In genomic region chr14:51085911-51086310, GRCm38 (mm10) we compare ENCODE assay signal across 25 mouse cellular contexts. TPM values are rescaled to one million over a fixed set of nuclear protein-coding genes. Genes with fewer than 3 reads are reported as not detected.
"Had no signal": no experiment of that assay in that cellular context is flagged by ENCODE, and none has a peak within 500 bp of the region (broad histone marks: within the 10 kb centered on the region; RNA-seq: fewer than 3 reads in every experiment).

No protein-coding gene starts in this region.

- ATAC-seq: lung, postnatal 0 days; midbrain, embryonic 16.5 days had no signal

- H3K4me2 ChIP-seq: lung, embryonic 15.5 days; midbrain, embryonic 11.5 days; neural tube, embryonic 13.5 days; neural tube, embryonic 15.5 days; stomach, embryonic 15.5 days had no signal

- H3K4me3 ChIP-seq: lung, embryonic 15.5 days; megakaryocyte, embryonic 14.5 days; myocyte; neural tube, embryonic 13.5 days; neural tube, embryonic 15.5 days; stomach, embryonic 15.5 days had no signal

- DNase-seq: lung, adult 2 months; lung, postnatal 14 days; lung, postnatal 36 days; midbrain, embryonic 14.5 days; right cerebral cortex, postnatal 14 days; thymus, adult 2 months; thymus, postnatal 25 days; thymus, postnatal 4 days had no signal

- H3K27me3 ChIP-seq: stomach, embryonic 15.5 days had no signal

- H3K9me3 ChIP-seq: lung, embryonic 15.5 days; megakaryocyte, embryonic 14.5 days; neural tube, embryonic 13.5 days; neural tube, embryonic 15.5 days; stomach, embryonic 15.5 days had no signal

- H3K9ac ChIP-seq: lung, embryonic 15.5 days; neural tube, embryonic 13.5 days; neural tube, embryonic 15.5 days; stomach, embryonic 15.5 days had no signal

- H3K27ac ChIP-seq: lung, embryonic 15.5 days; macrophage; neural tube, embryonic 13.5 days; neural tube, embryonic 15.5 days; stomach, embryonic 15.5 days; stomach, postnatal 0 days had no signal

- H3K36me3 ChIP-seq: lung, embryonic 15.5 days; neural tube, embryonic 13.5 days; neural tube, embryonic 15.5 days; stomach, embryonic 15.5 days had no signal

RNA-seq across cellular contexts. Expression of gene Olfr750, which starts 11.7 kb away (rescaled TPM):
- total RNA-seq: megakaryocyte progenitor cell, adult 5-6 weeks had no signal
- polyA plus RNA-seq: liver, embryonic 16.5 days; lung, embryonic 15.5 days; macrophage; midbrain, embryonic 11.5 days; midbrain, embryonic 14.5 days; midbrain, embryonic 16.5 days; myocyte; neural tube, embryonic 11.5 days; neural tube, embryonic 13.5 days; neural tube, embryonic 15.5 days; spleen, adult 2 months; stomach, embryonic 15.5 days; stomach, postnatal 0 days; urinary bladder, adult 2 months had no signal

RNA-seq across cellular contexts. Expression of gene Eddm3b, which starts 28.3 kb away (rescaled TPM):
- total RNA-seq: megakaryocyte progenitor cell, adult 5-6 weeks had no signal
- polyA plus RNA-seq: liver, embryonic 16.5 days; lung, adult 2 months; lung, embryonic 15.5 days; macrophage; midbrain, embryonic 11.5 days; midbrain, embryonic 14.5 days; midbrain, embryonic 16.5 days; neural tube, embryonic 11.5 days; neural tube, embryonic 13.5 days; neural tube, embryonic 15.5 days; spleen, adult 2 months; stomach, embryonic 15.5 days; stomach, postnatal 0 days; testis, adult 2 months; thymus, adult 2 months had no signal

RNA-seq across cellular contexts. Expression of gene Rnase12, which starts 28.4 kb away (rescaled TPM):
- polyA plus RNA-seq: lung, adult 2 months; lung, embryonic 15.5 days; macrophage; midbrain, embryonic 11.5 days; midbrain, embryonic 16.5 days; myocyte; neural tube, embryonic 11.5 days; neural tube, embryonic 13.5 days; neural tube, embryonic 15.5 days; testis, adult 2 months; urinary bladder, adult 2 months had no signal
